Mouse (Mus musculus) lung, postnatal 4 days (tissue): ENCODE data around the gene Fthl17b.
"Not testable (repeated sequence)": the region's sequence is repeated elsewhere in the genome, so short reads cannot be mapped to it uniquely, and the experiment has no call there.

Experiments used
- DNase-seq, 2 experiments: peaks; one replicate each; pipeline ENCODE4 v3.0.0; 2021

Gene Fthl17b

DNA sequence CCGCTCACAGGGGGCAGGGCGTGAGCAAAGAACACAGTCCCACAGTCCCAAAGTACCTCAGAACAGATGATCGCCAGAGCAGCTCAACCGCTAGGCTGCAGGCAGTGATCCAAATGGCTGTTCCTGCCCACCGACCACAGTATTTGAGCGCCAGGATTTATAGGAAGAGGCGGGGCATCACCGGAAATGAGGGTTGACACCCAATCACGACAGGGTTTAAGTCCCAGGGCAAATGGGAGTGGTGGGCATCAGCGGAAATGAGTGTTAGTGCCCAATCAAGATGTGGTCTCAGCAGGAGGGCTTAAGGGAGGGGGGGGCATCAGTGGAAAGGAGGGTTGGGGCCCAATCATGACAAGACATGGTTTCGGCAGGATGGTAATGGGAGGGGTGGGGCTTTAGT is at the start of gene Fthl17b:
Gene Fthl17b (minus strand): TSS at position 101 of the 400 bp plus-strand sequence.
- not testable (repeated sequence) for DNase-seq

DNA sequence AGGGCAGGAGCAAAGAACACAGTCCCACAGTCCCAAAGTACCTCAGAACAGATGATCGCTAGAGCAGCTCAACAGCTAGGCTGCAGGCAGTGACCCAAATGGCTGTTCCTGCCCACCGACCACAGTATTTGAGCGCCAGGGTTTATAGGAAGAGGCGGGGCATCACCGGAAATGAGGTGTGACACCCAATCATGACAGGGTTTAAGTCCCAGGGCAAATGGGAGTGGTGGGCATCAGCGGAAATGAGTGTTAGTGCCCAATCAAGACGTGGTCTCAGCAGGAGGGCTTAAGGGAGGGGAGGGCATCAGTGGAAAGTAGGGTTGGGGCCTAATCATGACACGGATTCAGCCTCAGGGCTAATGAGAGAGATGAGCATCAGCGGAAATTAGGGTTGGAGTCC is 23.9 kb upstream of the Fthl17b start, which contains the start of gene Fthl17d:
Gene Fthl17d (minus strand): TSS at position 101 of the 400 bp plus-strand sequence.
- DNase-seq = not testable (repeated sequence)

GRCm38 (mm10) chrX:8976459-8976858 is 13.7 kb upstream of the Fthl17b start, which contains the start of gene Fthl17c:
Gene Fthl17c (minus strand): TSS chrX:8976559.
- DNase-seq = not testable (repeated sequence)

GRCm38 (mm10) chrX:8964618-8965017 is 1.8 kb upstream of the Fthl17b start:
- DNase-seq = not testable (repeated sequence)

DNA sequence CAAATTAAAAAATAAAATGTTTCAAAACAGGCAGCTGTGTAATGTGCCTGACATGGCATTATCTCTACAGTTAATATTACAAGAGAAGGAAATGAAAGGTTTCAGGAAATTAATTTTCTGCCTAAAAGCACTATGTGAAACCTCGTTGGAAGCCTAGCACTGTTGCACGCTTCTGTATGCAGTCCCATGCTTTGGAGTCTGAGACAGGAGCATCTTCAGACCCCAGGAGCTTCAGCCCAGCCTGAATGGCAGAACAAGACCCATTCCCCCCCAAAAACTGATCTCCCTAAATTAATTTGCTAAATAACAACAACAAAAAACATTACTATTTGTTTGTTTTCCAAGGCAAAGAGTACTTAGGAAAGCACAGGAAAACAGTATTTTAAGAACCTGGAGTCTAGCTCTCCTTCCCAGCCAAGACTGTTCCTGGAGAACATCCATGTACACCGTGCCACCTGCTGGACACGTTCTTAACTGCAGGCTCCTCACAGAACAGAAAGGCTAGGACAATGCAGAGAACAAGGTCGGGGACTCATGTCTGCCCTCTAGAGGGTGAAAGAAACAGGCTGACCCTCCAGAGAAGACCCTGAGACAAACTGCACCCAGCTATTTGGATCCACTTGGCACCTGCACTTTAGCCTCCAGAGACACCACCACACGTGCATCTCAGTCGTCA is 14.5 kb downstream of the Fthl17b start:
- DNase-seq = peak; percentile 69 to 84

- DNase-seq = no peak
Measured at GRCm38 (mm10) chrX:8944041-8944440, 18.7 kb downstream of the Fthl17b start.

- no peak for DNase-seq
Measured at GRCm38 (mm10) chrX:8927308-8927707, 35.5 kb downstream of the Fthl17b start.

DNA sequence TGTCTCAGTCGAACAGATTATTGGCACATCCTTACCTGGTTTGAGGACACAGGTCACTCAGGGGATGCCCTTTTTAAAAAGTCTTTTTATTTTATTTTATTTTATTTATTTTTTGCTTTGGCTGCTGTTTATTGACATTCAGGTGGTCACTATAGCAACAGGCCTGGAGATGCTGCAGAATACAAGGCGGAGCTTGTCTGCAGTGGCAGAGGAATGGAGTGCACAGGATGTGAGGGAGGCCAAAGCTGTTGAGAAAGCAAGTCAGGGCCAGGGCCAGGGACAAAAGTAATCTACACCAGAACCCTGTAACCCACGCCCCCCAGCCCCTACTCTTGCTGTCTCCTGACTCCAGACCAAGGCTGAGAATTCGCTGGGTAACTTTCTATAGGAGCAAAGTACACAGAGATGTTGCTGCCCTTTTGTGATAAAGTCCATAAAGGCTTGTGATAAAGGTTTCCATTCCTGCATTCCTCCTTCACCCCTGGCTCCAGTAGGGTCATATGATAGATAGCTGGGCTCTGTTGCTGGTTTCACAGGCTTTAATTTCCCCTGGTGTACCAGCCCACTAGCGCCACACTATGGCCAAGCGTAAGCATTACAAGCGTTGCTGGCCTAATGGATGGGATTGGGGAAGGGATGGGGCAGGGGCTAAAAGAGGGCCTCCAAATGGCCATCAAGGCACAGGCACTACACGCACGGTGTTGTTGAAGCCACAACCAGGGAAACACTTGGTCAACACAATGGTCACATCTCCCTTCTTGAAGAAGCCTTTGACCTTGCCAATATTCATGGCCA is 40.8 kb downstream of the Fthl17b start:
- DNase-seq = no peak

- no peak for DNase-seq
Measured at GRCm38 (mm10) chrX:8921080-8921479, 41.7 kb downstream of the Fthl17b start.
